Mouse (Mus musculus): ENCODE measurements around the gene Stk39.

Stk39 gene

DNA sequence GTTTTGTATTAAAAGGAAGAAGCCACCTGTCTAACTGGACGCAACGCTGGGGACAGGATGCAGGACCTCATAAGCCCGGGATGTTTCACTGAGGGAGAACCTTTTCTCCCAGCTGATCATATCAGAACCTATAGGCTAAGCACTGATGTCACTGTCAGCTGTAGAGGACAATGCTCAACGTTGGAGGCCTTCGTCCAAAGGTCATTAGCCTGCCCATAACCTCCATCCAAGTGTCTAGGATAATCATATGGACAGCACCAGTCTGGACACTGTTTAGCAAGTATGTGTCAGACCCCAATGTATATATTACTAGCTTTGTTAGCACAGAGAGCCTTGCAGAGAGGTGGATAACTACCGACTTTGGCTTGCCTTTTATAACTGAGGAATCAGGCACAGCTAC is 51.8 kb downstream of the Stk39 start:
- DNase-seq (ENCODE audit: low spot score), result no peak

DNA sequence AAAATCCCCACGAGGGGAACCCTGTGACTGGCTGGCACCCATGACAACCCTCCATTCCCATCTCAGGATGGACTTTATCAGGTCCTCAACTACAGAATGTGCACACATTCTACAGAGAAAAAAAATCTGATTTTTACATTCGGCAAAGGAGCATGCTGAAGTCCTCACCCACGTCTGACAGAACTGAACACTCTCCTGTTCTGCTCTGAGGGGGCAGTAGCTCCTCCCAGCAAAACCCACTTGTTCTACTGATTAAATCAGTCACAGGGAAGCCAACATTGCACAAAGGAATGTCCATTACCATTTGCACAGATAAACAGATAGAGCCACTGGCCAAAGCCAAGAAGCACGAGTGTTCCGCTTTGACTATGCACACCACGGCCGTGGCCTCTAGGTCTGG is 52.3 kb downstream of the Stk39 start:
- no peak for DNase-seq (ENCODE audit: low spot score)

DNA sequence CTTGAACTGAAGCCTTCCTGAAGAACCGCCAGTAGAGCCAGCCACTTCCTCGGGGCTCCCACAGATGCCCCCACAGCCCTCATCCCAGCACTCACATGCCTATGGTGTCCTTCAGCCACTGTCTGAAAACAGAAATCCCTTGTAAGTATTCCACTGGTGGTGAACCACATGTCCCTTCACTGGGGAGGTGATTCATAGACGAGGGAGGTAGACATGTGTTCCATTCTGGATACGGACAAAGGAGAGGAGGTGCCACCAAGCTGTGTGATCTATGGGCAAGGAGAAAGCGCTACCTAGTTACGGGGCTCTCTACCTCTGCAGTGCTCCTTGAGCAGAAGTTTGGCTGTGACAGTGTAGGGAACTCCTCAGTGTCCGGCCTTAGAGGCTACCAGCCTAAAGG is 52.9 kb downstream of the Stk39 start:
- DNase-seq (ENCODE audit: low spot score), result no peak

DNA sequence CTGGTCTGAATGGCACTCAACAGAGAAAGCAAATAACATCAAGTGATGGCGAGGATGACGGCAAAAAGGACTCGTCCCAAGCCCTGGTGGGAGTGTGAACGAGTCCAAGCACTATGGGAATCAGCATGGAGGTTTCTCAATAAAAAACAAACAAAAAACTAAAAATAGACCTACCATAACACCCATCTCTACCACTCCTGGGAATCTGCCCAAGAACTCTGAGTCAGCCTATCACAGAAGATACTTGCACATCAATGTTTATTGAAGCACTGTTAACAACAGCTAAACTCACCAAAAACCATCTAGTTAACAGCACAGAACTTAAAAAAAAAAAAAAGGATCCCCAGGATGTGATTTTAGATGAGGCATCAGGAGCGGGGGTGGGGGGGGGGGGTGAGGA is 55.0 kb downstream of the Stk39 start:
- peak; percentile 35 for DNase-seq (ENCODE audit: low spot score)

DNA sequence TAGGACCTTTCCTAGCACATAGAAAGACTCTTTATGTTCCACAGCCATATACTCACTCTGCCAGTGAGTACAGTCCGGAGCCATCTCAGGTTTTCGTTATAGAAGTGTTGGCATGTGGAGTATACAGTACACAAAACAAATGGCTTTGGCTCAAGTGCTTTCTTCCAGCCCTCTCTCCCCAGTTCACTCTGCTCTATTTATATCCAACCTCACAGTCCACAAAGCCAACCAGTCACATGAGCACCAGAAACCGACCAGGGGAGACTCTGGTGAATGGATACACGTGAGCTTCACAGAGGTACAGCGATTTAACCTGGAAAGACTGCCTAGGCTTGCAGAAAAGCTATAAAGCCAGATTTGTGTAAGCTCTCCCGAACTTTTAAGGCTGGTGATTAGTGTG is 56.4 kb downstream of the Stk39 start:
- DNase-seq (ENCODE audit: low spot score), result no peak

DNA sequence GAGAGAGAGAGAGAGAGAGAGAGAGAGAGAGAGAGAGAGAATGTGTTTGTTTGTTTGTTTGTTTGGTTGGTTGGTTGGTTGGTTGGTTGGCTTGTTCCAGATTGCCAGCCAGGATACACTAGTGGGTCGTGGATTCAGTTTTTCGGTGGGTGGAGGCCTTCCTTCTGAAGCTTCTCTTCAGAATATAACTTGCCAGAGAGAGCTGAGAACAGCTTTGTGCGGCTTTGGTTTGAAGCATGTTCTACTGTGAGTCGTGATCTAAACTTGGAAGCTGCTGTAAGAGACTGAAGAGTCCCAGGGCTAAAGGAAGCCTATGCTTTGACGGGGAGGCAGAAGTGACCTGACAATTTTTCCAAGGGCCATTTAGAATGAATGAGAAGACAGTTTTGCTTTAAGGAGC is 59.9 kb downstream of the Stk39 start:
- no peak for DNase-seq (ENCODE audit: low spot score)

DNA sequence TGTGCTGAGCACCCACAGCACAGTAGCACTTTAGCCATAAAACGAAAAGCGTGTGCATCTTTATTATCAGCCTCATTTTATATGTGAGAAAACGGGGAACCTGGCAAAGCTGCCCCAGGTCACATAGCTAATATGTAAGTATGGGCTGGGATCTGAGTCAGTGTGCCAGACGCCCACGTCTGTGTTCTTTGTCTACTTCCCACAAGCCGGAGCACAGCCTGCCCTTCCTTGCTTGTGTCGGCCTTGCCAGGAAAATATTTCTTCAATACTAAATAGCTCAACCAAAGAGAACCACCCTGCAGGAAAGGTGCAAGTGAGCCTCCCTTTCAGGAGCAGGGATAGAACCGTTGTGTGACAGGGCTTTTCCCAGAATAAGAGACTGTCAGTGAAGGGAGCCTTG is 60.9 kb downstream of the Stk39 start:
- no peak for DNase-seq (ENCODE audit: low spot score)

DNA sequence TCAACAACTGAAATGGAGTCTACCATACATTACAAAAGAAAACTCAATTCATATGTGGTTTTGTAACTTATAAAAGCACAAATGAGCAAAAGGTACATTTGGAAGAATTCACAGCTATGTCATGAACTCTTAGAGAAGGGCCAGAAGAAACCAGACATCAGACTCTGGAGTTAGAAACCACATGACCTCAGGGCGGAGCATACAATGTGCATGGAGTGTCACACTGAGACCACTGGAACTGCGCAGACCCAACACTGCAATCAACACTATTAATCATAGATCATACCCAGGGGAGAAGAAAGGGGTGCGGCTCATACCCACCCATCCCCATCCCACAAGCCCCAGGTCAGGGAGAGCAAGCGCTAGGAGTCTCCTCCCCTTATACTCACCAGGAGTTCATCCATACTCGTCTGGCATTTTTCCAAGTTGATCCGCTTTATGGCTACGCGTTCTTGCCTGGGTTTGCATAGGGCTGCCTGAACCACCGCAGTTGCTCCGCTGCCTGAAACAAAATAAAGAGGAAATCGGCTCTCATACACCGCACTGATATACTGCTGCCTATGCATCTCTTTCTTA is 62.3 kb downstream of the Stk39 start:
- DNase-seq (ENCODE audit: low spot score), result no peak

DNA sequence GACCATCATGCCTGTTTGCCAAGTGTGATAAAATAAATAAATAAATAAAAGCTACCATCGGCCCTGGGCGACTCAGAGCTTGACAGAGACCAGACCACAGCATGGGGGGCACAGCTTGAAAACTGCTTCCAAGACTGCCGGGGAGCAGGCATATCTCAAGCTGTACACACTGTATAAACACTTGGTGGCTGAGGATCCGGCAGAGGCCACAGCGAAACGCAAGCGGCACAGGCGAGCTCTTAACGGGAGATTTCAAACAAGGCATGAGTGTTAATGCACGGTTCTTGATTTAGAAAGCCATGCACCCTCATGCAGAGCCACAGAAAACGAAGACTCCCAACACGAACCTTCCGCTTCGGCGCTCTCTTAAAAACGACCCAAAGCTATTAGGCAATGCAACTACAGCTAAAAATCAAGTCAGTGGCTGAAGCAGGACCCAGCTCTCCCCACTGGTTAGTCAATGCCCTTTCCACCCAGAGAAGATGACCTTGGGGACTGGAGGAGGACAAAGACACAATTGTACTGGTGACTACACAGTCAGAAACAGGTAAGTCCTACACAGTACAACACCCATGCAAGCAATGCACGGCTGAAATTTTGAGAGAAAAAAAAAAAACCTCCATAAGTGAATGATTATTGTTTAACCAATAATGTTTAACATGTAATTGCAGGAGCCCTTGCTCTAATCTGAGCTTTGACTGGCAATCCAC is 63.6 kb downstream of the Stk39 start:
- no peak for DNase-seq (ENCODE audit: low spot score)

DNA sequence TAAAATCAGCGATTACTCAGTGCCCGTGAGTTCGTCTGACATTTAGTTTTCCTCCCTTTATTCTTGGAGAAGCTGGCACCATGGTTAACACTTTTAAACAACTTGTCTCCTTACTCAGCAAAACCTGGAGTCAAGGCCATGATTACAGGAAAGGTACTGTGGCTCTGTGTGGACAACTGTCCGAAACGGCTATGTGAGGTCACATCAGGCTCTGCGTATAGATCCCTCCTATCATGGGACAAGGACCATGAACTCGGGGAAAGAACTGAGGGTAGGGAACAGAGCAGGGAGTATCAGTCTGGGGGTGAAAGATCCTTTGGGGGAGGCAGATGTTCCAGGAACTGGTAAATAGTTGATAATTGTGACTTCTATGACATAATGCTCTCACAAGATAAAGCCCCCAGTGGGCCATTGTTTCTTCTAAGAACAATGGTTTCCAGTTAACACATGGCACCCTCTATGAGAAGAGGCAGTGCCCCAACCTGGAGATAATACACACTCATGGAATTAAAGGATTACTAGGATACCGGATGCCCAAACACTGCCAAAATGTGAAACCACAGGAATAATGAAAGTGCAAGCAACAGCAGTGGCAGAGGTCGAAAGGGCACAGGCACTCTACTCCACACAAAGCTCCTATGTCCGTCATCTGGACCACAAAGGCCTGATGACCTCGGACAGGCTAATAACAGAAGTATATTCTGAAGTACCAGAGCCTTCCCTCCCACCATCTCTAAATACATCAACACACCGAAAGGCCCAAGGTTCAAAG is 64.7 kb downstream of the Stk39 start:
- DNase-seq (ENCODE audit: low spot score), result no peak

DNA sequence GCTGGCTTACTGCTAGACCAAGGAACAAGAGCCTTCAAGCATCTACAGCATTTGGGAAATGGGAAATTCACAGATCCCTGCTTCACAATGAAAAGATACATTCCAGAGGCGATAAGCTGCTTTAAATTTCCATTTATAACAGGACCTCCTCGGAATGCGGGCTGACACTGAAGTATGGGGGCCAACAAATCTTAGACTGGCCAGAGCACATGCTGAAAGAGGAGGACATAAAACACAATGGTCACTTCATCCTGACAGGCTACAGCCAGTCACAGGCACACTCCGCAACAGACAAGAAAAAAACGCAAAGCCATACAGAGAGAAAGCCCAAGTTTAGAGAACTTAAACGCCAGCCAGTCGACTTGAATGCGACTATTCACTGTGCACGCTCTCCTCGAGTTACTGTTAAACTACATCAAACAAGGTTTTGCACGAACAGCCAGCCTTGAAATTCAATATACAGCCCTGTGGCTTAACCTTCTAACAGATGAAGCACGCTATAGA is 65.4 kb downstream of the Stk39 start:
- DNase-seq (ENCODE audit: low spot score), result no peak

DNA sequence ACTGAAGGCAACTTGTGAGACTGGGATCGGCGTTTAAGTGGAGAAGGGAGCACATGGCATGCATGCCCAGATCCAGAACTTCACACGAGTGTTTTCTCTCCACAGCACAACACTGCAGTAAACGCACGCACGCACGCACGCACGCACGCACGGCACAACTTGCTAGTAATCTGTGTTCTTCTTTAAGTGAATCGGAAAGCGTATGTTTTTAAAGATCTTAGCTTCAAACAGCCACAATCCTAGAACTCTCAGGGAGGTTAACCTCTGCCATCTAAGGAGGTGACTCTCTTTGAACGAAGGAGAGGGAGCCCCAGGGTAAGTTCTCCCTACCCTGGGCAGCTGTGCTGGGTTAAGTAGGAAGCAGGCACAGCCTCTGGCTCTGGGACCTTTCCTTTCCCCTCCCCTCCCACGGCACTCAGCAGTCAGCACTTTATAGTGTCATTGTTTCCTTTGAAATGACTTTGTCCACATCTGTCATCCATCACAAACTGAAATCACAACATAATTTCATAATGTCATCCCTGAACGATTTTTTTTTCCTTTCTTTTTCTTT is 66.8 kb downstream of the Stk39 start:
- DNase-seq (ENCODE audit: low spot score), result no peak

DNA sequence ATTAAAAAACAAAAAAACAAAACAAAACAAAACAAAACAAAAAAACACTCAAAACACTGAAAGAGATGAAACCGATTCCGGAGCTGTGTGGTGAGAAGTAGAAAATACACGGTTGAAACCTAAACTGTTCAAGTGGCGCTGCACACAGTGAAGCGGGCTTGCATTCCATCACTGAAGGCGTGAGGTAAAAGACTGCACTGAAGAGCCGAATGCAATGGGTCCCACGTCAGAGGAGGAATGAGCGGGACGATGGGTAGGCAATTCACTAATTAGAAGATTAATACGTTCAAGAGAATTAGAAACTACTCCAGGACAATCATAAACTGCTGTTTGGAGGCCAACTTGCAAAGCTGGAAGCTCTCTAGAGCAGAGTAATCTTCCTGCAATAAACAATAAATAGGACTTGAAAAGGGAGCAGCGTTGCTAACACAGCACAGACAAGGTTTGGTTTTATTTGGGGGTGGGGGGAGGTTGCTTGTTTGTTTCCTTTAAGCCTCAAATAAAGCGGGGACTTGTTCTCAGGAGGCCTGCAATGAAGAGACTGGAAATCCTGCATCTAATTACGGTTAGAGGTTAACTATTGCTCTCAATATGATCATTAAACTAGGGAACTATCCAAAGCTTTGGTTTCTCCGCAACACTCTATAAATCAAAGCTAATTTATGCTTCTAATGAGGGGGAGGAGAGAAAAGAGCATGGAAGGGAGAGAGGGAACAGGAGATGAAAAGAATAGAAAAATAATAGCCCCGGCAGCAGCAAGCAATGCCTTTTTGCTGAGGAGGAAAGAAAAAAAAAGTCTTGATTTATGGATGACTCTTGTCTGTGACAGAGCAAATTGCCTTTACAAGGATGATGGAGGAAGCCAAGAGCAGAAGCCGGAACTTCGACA is 67.5 kb downstream of the Stk39 start:
- DNase-seq (ENCODE audit: low spot score), result no peak

DNA sequence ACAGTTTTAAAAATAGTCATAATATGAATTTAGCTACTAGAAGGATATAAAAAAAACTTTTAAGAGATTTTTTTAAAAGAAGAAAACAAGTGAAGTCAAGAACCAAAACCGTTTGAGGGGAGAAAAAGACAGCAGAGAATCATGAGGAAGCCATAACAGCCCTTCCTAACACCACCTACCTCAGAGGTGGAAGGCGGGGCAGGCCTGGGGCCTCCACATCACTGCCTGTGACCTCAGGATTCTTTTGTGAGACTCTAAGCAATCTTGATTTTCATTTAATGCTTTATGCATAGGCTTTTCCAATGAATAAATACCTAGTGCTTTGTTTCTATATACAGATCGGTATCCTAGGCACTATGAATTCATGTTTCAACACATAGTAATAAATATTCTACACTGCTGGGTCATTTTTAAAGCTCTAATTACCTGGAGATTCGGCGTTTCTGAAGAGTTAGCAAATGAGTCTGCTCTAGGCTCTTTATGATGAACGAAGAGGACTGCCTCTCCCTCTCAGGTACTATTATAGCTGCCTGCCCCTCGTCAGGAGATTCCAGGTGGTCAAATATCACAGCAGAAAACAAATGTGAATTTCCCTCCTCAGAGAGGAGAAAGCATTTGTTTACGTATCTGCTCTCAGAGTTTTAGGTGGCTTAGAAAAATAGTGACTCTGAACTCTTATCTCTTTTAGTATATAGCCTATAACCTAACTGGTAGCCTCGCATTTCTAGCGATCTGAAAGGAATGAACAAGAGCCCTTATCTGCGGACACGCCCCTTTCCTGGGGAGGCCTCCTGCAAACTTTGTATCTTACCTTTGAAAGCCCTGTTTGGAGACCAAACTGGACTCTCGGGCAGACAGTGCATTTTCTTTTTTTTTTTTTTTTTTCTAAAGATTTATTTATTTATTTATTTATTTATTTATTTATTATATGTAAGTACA is 78.2 kb downstream of the Stk39 start:
- DNase-seq (ENCODE audit: low spot score), result no peak

DNA sequence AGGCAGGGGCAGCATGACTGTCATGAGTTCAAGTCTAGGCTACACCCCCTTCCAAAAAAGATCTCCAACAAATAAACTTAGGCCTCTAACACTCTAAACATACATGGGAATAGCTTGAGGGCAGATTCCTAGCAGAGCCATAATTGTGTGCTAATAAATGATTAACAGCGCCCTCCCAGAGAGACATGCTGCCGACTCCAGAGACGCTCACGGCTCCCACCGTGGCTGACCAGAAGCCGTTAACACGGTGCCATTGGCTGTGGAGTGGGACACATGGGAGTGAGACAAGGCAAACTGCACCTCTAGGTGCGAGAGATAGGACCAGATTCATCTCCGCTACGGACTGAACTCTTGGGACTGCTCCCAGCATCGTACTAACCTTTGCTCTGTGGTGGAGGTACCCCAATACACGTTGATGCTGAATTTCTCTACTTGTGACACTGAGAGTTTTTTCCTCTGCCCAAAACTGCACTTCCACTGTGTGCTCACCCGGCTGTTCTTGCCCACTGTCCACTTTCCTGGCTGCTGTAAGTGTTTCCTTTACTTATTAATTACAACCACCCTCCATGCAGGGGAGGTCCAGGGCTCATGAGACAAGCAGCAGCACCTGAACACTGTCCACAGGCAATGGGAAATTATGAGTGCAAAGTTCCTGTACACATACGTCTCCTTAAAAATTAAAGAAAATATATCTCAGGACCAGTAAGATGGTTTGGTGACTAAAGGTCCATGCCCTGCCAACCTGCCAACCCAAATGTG is 84.1 kb downstream of the Stk39 start:
- DNase-seq (ENCODE audit: low spot score), result no peak

DNA sequence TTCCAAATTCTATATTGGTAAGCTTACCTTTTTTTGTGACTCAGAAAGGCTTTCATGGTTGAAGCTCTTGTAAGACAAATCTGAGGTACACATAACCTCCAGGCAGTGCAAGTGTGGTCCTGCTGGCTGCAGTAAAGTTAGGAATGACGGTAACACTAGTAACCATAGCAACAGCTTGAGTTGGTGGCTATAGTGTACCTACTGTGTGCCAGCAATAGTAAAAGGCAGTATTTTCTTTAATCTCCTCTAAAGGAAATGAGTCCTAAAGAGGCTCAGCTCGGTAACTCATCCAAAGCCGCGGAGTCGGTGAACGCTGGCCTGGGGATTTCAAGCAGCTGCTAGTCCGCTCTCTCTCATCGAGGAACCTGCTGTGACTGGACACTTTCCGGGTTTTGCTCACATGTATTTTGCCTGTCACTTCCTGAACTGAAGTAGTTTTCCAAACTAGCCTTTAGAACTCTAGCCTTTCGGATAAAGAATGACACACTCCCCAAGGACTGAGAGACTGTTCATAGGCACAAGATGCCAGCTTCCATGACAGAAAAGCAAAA is 85.7 kb downstream of the Stk39 start:
- no peak for DNase-seq (ENCODE audit: low spot score)

DNA sequence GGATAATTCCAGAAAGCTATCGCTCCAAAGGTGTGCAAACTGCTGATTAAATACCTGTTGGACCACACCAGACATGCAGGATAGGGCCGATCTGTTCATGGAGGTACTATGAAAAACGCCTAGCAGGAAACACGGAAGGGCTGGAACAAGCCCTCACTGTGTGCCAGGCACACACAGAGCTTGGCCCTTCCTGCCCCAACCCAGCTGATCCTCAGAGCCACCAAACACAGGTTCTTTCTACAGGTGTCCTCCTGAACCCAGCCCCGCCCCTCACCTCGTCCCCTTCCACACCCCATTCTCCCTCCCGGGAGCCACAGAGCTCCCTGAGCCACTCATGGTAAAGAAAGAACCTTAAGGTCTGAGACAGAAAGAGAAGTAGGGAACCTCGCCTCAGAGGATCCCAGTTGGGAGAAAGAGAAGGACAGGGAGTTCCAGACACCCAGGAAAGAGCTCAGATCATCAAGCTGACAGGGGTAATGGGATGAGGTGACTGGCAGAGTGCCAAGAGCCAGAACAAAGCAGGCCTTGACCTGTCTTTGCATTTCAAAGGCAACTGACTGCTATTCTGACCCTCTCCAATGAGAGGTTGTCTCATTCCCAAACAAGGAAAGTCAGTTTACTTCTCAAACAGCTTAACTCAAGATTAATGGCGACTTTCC is 86.3 kb downstream of the Stk39 start:
- no peak for DNase-seq (ENCODE audit: low spot score)

DNA sequence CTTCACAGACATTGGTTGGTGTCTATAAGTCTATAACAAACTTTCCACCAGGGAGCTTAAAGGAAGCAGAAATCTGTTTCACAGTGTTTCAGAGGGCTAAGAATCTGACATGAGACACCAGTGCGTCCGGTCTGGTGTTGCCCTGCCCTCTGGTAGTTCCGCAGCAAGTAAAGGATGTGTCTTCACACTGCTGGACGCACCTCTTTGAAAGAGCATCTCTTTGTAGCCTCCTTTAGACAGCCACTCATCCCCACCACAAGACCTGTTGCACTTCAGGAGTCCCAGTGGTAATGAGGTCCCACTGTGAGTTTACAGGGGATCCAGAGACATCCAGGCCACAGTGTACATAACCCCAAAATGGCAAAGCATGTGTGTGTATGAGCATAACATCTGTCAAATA is 88.1 kb downstream of the Stk39 start:
- DNase-seq (ENCODE audit: low spot score), result no peak

DNA sequence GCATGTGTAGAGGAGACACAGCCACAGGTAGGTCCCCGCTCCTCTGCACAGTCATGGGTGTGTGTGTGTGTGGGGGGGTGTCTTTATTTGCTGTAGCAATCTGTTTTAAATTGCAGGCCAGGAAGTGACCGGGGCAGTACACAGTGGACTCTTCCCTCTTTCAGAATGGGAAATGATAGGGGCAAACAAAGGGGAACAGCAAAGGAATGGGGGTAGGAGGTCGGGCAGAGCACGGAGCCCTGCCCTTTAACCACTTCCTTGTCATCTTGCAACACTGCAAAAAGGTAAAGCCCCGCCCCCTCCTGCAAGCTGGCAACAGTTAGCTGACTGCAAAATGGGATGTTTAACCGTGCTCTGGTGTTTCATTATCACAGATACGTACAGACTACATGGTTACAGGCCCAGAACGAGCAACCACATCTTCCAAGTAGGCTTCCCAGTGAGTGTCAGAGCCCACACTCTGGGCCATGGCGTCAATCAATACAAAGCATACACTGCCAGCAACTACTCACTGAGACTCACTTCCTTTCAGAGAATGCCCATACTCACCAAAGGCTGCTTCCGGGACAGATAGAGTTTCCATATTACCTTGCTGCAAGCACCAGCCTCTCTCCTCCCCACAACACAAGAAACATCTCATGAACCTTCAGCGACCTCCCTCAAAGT is 89.5 kb downstream of the Stk39 start:
- no peak for DNase-seq (ENCODE audit: low spot score)
